Mouse (Mus musculus) skeletal muscle tissue, adult 2 months (tissue): ENCODE data around the gene Plch2.

ENCODE experiments used
- DNase-seq: peaks from one replicate; pipeline ENCODE4 v3.0.0-alpha.2; 2012; ENCODE audit warnings: low read depth, low spot score

The Plch2 gene

DNA sequence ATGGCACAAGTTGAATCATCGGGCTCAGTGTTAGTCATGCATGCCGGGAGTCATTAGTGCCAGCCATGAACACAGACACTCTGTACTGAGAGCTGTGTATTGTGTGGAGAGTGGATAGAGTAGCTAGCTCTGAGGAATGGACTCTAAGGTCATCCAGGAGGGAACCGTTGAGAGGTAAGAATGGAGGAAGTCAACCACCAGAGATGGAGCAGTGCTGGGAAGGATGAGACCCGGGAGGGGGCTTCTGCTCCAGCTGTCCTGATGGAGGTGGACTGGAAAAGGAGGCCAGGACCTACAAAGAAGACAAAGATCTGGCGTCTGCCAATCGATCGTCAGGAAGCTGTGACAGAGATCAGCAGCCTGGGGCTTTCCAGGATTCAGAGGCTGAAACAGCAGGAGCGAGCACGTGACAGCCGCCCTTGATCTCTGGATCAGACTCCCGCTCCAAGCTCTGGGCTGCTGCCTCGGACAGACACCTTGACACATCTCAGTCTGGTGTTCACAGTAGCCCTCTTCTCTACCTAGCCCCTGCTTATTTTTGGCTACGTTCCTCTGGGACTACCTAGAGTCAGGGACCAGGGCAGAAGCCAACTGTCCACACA is 123.2 kb downstream of the Plch2 start:
- DNase-seq: no peak
